Mouse (Mus musculus): Measurements from ENCODE around the gene C77080. TPM values are rescaled to one million over a fixed set of nuclear protein-coding genes. Genes with fewer than 3 reads are reported as not detected.

The C77080 gene
- polyA plus RNA-seq, 1 experiment from 2014 or later: 3.6 TPM

DNA sequence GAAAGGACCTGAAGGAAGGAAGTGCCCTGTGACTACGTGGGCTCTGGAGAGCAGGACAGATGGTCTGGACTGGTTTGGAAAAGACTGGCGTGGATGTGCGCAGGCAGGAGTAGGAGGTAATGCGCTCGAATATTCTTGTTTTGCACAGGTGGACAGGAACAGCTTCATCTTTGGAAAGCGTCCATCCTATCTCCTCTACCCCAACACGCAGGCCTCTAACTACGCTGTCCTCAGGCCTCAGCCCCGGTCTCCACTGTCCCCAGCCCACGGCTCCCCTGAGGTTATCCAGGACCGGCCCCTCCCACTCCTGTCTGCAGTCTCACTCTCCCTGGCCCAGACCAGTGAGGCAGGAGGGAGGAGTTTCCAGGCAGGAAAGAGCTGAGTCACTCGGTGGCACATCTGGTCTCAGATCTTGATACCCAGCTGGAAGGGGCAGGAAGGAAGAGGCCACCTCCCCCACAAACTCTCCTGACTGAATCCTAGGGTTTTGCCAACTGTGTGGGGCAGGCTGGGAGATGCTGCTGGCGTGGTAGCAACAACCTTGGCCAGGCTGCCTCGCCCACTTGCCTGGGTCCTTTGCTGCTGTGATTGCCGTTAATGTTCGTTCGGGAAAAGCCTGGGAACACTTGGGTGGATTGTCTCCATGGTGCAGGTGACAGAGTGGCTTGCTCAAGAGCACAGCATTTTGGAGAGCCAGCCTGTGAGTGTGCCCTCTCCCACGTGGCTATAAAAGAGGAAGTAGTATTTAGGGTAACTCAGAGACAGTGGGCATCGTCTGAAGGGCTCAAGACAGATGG lies 2.2 kb upstream of the C77080 start:
- H3K4me2 ChIP-seq (replicated peaks; ENCODE audit: low read depth, low read length): no peak overlapping the region
- ATAC-seq (ENCODE audit: low FRiP score) (no peak), DNase-seq (ENCODE audit: low spot score) (no peak)
- H3K9ac ChIP-seq (ENCODE audit: low read depth, low read length): no peak overlapping the region
- 0 out of 2 replicates have a peak overlapping the region, but pooled peaks have one; percentile 6 for H3K27ac ChIP-seq (ENCODE audit: low read depth, low read length)
- WGBS: 44% methylated on average over 19 of the region's 19 CpGs
- no peaks in the 10 kb centered on the region for H3K36me3 ChIP-seq (ENCODE audit: control insufficient read depth, insufficient read depth, low read length)
- no peaks in the 10 kb centered on the region for H3K27me3 ChIP-seq (ENCODE audit: control insufficient read depth, insufficient read depth, low read length)
- H3K4me1 ChIP-seq (replicated peaks; ENCODE audit: control insufficient read depth, insufficient read depth, low read length): peaks cover 5% of the 10 kb centered on the region; the same call in 1 of the 2 replicates
- no peak overlapping the region for H3K4me3 ChIP-seq (ENCODE audit: low read depth, low read length)
- H3K9me3 ChIP-seq (ENCODE audit: control insufficient read depth, low read length): no peaks in the 10 kb centered on the region

- WGBS: 19% methylated on average over 6 of the region's 6 CpGs
Measured at GRCm38 (mm10) chr4:129260678-129261077, 526 bp downstream of the C77080 start.

DNA sequence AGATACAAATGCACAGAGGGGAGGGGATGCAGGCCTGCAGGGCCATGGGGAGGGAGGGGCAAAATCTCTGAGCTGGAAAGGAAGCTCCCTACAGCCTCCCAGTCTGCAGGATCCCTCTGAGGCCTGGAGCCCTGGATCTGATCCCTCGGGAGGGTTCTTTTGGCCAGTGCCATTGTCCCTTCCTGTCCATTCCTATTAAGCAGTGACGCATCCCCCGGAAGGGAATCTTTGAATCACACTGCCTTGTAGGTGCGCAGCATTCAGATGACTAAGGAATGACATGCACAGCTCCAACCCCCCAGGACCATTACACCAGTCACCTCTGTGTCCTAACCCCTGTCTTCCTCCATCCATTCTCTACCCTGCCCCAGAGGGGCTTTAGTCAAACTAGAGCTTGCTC lies 2.1 kb downstream of the C77080 start:
- DNase-seq (ENCODE audit: low spot score): no peak
- no peak for ATAC-seq (ENCODE audit: low FRiP score)
- no peak overlapping the region for H3K4me2 ChIP-seq (replicated peaks; ENCODE audit: low read depth, low read length)
- no peaks in the 10 kb centered on the region for H3K36me3 ChIP-seq (ENCODE audit: control insufficient read depth, insufficient read depth, low read length)
- no peaks in the 10 kb centered on the region for H3K9me3 ChIP-seq (ENCODE audit: control insufficient read depth, low read length)
- no peak overlapping the region for H3K27ac ChIP-seq (ENCODE audit: low read depth, low read length)
- no peaks in the 10 kb centered on the region for H3K27me3 ChIP-seq (ENCODE audit: control insufficient read depth, insufficient read depth, low read length)
- WGBS: 51% methylated on average over 4 of the region's 4 CpGs
- peaks cover 5% of the 10 kb centered on the region for H3K4me1 ChIP-seq (replicated peaks; ENCODE audit: control insufficient read depth, insufficient read depth, low read length)
- no peak overlapping the region for H3K4me3 ChIP-seq (ENCODE audit: low read depth, low read length)
- no peak overlapping the region for H3K9ac ChIP-seq (ENCODE audit: low read depth, low read length)

More at GRCm38 (mm10) chr4:129260678-129261077, 526 bp downstream of the C77080 start:
- H3K4me1 ChIP-seq (replicated peaks; ENCODE audit: control insufficient read depth, insufficient read depth, low read length): peaks cover 5% of the 10 kb centered on the region
- DNase-seq (ENCODE audit: low spot score) (no peak), ATAC-seq (ENCODE audit: low FRiP score) (no peak)
- H3K4me2 ChIP-seq (replicated peaks; ENCODE audit: low read depth, low read length): no peak overlapping the region
- no peaks in the 10 kb centered on the region for H3K27me3 ChIP-seq (ENCODE audit: control insufficient read depth, insufficient read depth, low read length)
- no peak overlapping the region for H3K27ac ChIP-seq (ENCODE audit: low read depth, low read length)
- no peak overlapping the region for H3K9ac ChIP-seq (ENCODE audit: low read depth, low read length)
- H3K4me3 ChIP-seq (ENCODE audit: low read depth, low read length): no peak overlapping the region
- no peaks in the 10 kb centered on the region for H3K36me3 ChIP-seq (ENCODE audit: control insufficient read depth, insufficient read depth, low read length)
- no peaks in the 10 kb centered on the region for H3K9me3 ChIP-seq (ENCODE audit: control insufficient read depth, low read length)

DNA sequence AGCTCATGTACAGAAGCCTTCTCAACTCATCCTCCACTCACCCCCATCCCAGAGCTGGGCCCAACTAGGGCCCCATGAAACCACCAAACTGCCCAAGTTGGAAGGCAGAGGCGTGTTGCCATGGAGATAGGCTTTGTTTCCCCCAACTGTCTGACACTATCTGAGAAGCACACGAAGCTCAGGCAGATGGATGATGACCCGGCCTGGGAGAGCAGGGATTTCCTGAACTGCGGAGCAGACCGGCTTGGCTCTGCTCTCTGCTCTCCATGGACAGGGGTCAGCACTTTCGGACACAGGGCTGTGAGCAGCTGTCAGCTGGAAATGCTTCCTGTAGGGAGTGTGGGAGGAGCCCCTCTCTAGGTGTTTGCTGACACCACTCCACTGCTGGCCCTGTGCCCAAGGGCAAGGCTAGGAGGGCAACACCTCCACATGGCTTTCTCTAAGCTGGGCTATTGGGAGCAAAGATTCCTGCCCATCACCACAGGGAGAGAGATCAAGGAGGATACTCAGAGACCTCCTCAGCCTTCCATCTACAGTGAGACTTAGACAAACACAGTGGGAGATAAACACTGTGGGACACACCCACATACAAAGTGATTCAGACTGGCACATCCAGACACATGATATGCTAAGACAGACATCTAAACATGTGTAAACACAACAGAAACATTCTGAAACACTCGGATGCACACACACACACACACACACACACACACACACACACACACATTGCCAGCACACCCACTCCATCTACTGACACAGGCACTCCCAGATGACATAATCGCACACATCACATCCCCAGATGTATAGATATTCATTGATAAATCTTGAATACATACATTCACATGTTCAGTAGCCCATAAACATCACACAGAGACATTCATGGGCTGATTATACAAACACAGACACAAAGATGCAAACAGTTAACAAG lies 4.5 kb downstream of the C77080 start:
- Histone ChIP-seq H3K27me3 (ENCODE audit: control insufficient read depth, insufficient read depth, low read length) (peaks cover 3% of the 10 kb centered on the region; the same call in 1 of the 2 replicates), H3K9me3 (ENCODE audit: control insufficient read depth, low read length) (no peaks in the 10 kb centered on the region), H3K36me3 (ENCODE audit: control insufficient read depth, insufficient read depth, low read length) (no peaks in the 10 kb centered on the region), H3K4me1 (replicated peaks; ENCODE audit: control insufficient read depth, insufficient read depth, low read length) (peaks cover 5% of the 10 kb centered on the region), H3K27ac (ENCODE audit: low read depth, low read length) (no peak overlapping the region), H3K4me3 (ENCODE audit: low read depth, low read length) (no peak overlapping the region), H3K4me2 (replicated peaks; ENCODE audit: low read depth, low read length) (no peak overlapping the region), H3K9ac (ENCODE audit: low read depth, low read length) (no peak overlapping the region)
- no peak for ATAC-seq (ENCODE audit: low FRiP score)
- WGBS: 24% methylated on average over 8 of the region's 8 CpGs
- no peak for DNase-seq (ENCODE audit: low spot score)

- no peak overlapping the region for H3K9ac ChIP-seq (ENCODE audit: low read depth, low read length)
- no peak overlapping the region for H3K4me2 ChIP-seq (replicated peaks; ENCODE audit: low read depth, low read length)
- no peak overlapping the region for H3K4me3 ChIP-seq (ENCODE audit: low read depth, low read length)
- WGBS: 98% methylated on average over 3 of the region's 3 CpGs
- H3K9me3 ChIP-seq (ENCODE audit: control insufficient read depth, low read length): no peaks in the 10 kb centered on the region
- DNase-seq (ENCODE audit: low spot score) (no peak), ATAC-seq (ENCODE audit: low FRiP score) (no peak)
- peaks cover 7% of the 10 kb centered on the region for H3K4me1 ChIP-seq (replicated peaks; ENCODE audit: control insufficient read depth, insufficient read depth, low read length)
- H3K27me3 ChIP-seq (ENCODE audit: control insufficient read depth, insufficient read depth, low read length): peaks cover 10% of the 10 kb centered on the region; the same call in 1 of the 2 replicates
- H3K36me3 ChIP-seq (ENCODE audit: control insufficient read depth, insufficient read depth, low read length): no peaks in the 10 kb centered on the region
- no peak overlapping the region for H3K27ac ChIP-seq (ENCODE audit: low read depth, low read length)
Measured at GRCm38 (mm10) chr4:129254571-129254970, 6.6 kb downstream of the C77080 start.

GRCm38 (mm10) chr4:129252492-129252891 lies 8.7 kb downstream of the C77080 start:
- peaks cover 26% of the 10 kb centered on the region for H3K27me3 ChIP-seq (ENCODE audit: control insufficient read depth, insufficient read depth, low read length)
- H3K36me3 ChIP-seq (ENCODE audit: control insufficient read depth, insufficient read depth, low read length): no peaks in the 10 kb centered on the region
- no peak overlapping the region for H3K9ac ChIP-seq (ENCODE audit: low read depth, low read length)
- H3K27ac ChIP-seq (ENCODE audit: low read depth, low read length): no peak overlapping the region
- no peak for DNase-seq (ENCODE audit: low spot score)
- no peaks in the 10 kb centered on the region for H3K9me3 ChIP-seq (ENCODE audit: control insufficient read depth, low read length)
- no peak for ATAC-seq (ENCODE audit: low FRiP score)
- WGBS: 82% methylated on average over 2 of the region's 2 CpGs
- H3K4me3 ChIP-seq (ENCODE audit: low read depth, low read length): no peak overlapping the region
- no peak overlapping the region for H3K4me2 ChIP-seq (replicated peaks; ENCODE audit: low read depth, low read length)
- H3K4me1 ChIP-seq (replicated peaks; ENCODE audit: control insufficient read depth, insufficient read depth, low read length): peaks cover 13% of the 10 kb centered on the region

GRCm38 (mm10) chr4:129251482-129252125 lies 9.6 kb downstream of the C77080 start:
- Histone ChIP-seq H3K4me1 (replicated peaks; ENCODE audit: control insufficient read depth, insufficient read depth, low read length) (peaks cover 13% of the 10 kb centered on the region), H3K27ac (ENCODE audit: low read depth, low read length) (no peak overlapping the region), H3K4me3 (ENCODE audit: low read depth, low read length) (no peak overlapping the region), H3K4me2 (replicated peaks; ENCODE audit: low read depth, low read length) (peak overlapping the region; percentile 17; the same call in 1 of the 2 replicates), H3K9ac (ENCODE audit: low read depth, low read length) (no peak overlapping the region), H3K27me3 (ENCODE audit: control insufficient read depth, insufficient read depth, low read length) (peaks cover 35% of the 10 kb centered on the region), H3K36me3 (ENCODE audit: control insufficient read depth, insufficient read depth, low read length) (no peaks in the 10 kb centered on the region), H3K9me3 (ENCODE audit: control insufficient read depth, low read length) (no peaks in the 10 kb centered on the region)
- peak; percentile 43; the same call in 1 of the 2 replicates for ATAC-seq (ENCODE audit: low FRiP score)
- DNase-seq (ENCODE audit: low spot score): peak; percentile 46
- WGBS: 2% methylated on average over 15 of the region's 15 CpGs

- H3K4me2 ChIP-seq (replicated peaks; ENCODE audit: low read depth, low read length): peak overlapping the region; percentile 17
- WGBS: 14% methylated on average over 15 of the region's 15 CpGs
- H3K9ac ChIP-seq (ENCODE audit: low read depth, low read length): no peak overlapping the region
- H3K36me3 ChIP-seq (ENCODE audit: control insufficient read depth, insufficient read depth, low read length): no peaks in the 10 kb centered on the region
- no peaks in the 10 kb centered on the region for H3K9me3 ChIP-seq (ENCODE audit: control insufficient read depth, low read length)
- no peak for DNase-seq (ENCODE audit: low spot score)
- H3K4me1 ChIP-seq (replicated peaks; ENCODE audit: control insufficient read depth, insufficient read depth, low read length): peaks cover 13% of the 10 kb centered on the region
- ATAC-seq (ENCODE audit: low FRiP score): no peak
- peaks cover 40% of the 10 kb centered on the region for H3K27me3 ChIP-seq (ENCODE audit: control insufficient read depth, insufficient read depth, low read length)
- no peak overlapping the region for H3K27ac ChIP-seq (ENCODE audit: low read depth, low read length)
- no peak overlapping the region for H3K4me3 ChIP-seq (ENCODE audit: low read depth, low read length)
Measured at GRCm38 (mm10) chr4:129250759-129251481, 10.3 kb downstream of the C77080 start.

Data from hindbrain, embryonic 11.5 days (tissue).